Mouse (Mus musculus) olfactory bulb, adult 2 months (tissue): ENCODE results near the gene Anp32e.

Experiments used
- CTCF ChIP-seq: fragments of 200-500 bp; IDR thresholded peaks from 2 replicates; pipeline ENCODE4 v1.5.1; 2012; ENCODE audit warnings: low read depth, mild to moderate bottlenecking, low read length, moderate library complexity; ENCODE audit not compliant: insufficient read depth
- POLR2A ChIP-seq: fragments of 200-500 bp; IDR thresholded peaks from 2 replicates; pipeline ENCODE4 v1.6.1; 2012; ENCODE audit warnings: mild to moderate bottlenecking, low read depth, low read length, moderate library complexity; ENCODE audit not compliant: insufficient read depth

DNA sequence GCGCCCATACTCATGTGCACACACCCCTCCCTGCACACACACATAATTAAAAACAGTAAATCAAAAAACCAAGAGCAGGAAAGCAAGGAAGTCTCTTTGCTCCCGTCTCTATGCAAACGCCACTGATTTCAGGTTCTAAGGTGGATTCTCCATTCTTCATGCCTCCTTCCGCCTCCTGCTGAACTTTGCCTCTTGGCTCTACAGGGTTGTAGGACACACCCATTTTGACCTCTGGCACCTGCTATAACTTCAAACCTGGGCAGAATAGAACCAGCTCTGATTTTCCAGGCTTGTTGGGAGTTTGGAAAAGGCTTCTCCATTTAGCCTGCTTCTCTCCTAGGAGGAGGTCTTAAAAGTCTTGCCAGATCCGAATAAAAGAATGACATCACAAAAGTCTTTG, 44.6 kb upstream of the Anp32e start:
- TF ChIP-seq CTCF (no peak), POLR2A (no peak)
